Mouse (Mus musculus) brain, embryonic 18.5 days (tissue): ENCODE measurements around the gene Mapk3.

Experiments
- DNase-seq: peaks from one replicate; pipeline ENCODE4 v3.0.0-alpha.2; 2012; ENCODE audit warnings: low read depth, low spot score

Mapk3 gene

DNA sequence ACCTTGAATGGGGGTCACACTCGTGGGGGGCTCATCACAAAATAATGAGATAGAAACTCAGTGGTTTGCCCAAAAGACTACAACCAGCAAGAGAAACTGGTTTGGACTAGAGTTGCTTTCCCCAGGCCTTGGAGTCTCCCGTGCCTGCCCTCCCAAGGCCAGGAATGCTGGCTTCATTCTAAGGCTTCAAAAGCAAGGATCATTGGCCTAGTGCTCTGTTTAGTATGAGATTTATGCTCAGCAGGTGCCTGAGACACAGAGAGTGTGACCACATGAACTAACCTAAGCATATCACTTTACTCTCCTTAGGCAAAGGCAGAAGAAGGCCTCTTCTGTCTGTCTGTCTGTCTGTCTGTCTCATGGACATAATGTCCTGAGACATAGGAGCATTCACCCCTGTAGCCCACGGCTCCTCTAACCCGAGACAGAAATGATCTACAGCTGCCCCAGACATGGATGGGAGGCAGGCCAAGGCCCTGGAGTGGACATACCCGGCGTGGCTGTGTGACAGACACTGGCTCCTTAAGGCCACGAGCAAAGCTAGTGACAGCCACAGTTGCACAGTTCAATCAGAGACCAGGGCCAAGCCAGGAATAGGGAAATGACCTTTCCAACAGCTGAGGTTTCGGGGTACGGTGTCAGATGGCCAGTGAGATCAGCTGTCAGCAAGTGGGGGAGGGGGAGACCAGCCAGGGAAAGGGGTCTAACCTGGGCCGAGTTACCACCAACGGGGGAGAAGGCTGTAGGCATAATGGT is 42.9 kb downstream of the Mapk3 start:
- DNase-seq = no peak

DNA sequence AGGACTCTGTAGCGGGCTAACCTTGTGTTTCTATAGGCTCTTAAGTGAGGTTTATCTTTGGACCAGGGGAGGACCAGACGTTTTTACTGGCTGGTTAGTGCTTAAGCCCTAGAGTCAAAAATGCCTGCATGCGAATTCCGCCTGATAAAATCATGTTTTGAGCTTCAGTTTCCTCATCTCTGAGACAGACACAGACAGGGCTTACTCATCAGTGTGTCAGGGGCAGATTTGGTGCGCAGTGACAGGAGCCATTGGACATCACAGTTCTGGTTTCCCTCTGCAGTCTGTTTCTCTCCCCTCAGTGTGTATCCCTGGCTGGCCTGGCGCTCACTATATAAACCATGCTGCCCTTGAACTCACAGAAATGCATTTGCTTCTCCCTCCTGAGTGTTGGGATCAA is 43.8 kb downstream of the Mapk3 start:
- DNase-seq = no peak

DNA sequence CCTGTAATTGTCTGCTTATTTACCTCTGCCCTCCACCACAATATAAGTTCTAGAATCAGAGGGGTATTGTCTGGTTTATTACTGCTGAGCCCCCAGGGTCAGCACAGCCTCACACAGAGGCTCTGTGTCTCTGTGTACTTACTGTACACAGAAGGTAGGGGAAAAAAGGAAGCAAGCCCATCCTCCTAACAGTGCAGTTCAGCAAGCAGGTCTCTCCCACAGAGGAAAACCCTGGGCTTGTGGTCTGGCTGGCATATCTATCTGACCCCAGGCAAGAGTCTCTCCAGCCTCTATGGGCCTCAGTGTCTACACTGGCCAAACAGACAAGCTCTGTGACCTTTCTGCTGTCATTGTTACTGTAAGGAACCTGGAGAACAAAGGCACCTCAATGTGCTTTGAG is 44.4 kb downstream of the Mapk3 start:
- DNase-seq = no peak

DNA sequence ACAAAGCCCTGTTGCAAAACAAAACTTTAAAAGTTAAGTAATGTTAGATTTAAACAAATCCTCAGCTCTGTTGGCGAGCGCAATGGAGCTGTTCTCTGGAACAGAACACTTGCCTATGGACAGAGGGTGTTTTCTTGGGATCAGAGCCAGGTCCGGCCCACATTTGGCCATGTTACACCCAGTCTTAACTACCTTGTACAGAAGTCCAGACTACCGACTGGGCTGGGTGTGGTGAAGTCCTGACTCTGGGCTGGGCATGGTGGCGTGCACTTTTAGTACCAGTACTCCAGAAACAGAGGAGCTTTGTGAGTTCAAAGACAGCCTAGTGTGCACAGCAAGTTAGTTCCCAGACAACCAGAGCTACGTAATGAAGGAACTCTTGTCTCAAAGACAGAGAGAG is 47.6 kb downstream of the Mapk3 start:
- DNase-seq = no peak

DNA sequence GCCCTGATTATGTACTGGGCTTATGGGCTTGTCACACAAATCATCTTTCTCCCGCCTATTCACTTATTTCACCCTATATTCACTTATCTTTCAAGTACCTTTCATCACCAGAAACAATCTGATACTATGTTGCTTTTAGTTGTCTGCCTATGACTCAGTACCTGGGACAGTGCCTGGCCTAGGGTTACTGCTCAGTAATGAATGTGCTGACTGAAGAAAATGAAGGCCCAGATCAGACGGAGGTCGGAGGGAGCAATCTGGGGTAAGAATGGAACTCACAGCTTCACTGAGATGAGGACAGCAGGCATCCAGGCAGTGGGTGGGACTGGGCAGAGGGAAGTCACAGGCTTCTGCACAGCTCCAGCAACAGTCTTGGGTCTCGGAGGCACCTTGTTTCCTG is 48.0 kb downstream of the Mapk3 start:
- DNase-seq = no peak

DNA sequence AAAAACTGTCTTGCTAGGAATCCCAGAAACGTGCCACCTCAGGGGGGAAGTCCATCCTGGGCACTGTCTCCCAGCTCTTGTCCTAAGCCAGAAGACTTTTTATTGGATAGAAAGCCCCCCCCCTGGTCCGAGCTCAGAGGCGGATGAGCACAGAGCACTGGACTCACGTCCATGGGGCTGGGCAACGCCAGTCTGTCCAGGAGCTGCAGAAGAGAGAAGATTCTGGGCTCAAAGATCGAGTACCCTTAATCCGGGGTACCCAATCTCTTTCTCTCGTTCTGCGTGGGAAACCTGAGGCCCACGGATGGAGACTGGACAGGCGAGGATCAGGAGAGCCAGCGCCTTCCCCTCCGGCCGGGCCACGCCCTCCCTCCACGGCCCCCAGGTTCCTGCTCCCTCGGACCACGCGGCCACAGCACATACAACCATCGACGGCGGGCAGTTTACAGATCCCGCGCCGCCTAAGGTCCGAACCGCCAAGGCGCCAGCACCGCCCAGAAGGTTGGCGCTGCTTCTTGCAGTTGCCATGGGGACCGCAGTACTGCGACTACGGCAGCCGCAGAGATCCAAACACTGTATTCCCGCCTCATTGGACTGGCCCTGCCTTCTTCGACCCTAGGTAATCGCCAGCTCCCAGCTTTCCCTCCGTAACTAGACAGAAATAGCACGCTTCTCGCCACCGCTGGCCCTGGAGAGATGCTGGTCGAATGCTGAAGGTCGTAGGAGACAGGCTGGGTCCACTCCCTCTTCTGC is 49.5 kb downstream of the Mapk3 start:
- no peak for DNase-seq

DNA sequence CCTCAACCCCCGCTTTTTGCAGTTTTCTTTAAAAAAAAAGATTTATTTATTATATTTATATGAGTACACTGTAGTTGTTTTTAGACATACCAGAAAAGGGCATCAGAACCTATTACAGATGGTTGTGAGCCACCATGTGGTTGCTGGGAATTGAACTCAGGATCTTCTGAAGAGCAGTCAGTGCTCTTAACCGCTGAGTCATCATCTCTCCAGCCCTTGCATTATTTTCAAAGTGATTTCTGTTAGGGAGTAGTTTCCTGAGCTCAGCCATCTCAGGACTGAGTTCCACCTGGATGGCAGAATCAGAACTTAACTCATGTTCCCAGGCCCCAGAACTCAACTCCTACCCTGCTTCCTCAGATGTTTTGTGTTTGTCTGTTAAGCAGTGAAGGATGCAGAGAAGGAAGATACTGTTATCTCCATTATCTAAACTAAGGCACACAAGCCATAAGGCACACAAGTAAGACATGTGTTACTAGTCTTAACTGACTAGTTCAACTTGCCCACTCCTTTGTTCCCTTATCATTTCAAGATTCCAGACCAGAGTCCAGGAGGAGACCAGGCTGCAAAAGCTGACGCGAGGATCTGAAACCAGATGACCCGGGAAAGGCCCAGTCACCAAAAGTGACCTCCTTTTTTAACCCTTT is 50.4 kb downstream of the Mapk3 start:
- DNase-seq = no peak
